Mouse (Mus musculus): ENCODE results near the gene Ace3. TPM values are rescaled to one million over a fixed set of nuclear protein-coding genes. Genes with fewer than 3 reads are reported as not detected.

Ace3 gene
- polyA plus RNA-seq, 1 experiment from 2014 or later, result not detected

- no peak overlapping the region for H3K4me2 ChIP-seq (ENCODE audit: low read length)
- H3K9me3 ChIP-seq (ENCODE audit: control insufficient read depth, low read length), result no peaks in the 10 kb centered on the region
- ATAC-seq (replicated peaks; ENCODE audit: low FRiP score, low TSS enrichment, low read depth) (no peak), DNase-seq (ENCODE audit: low spot score) (no peak)
- no peak overlapping the region for H3K4me3 ChIP-seq (ENCODE audit: low read depth, low read length)
- H3K36me3 ChIP-seq (ENCODE audit: control insufficient read depth, insufficient read depth, low read length), result no peaks in the 10 kb centered on the region
- no peak overlapping the region for H3K9ac ChIP-seq (ENCODE audit: low read length)
- no peak overlapping the region for H3K27ac ChIP-seq (ENCODE audit: low read depth)
- peaks cover 44% of the 10 kb centered on the region for H3K27me3 ChIP-seq (replicated peaks; ENCODE audit: control insufficient read depth, insufficient read depth, low read length)
- 51% methylated on average over 10 of the region's 10 CpGs for WGBS
- 0 out of 2 replicates have a peak, but pooled peaks cover 10% of the 10 kb centered on the region for H3K4me1 ChIP-seq (replicated peaks; ENCODE audit: control insufficient read depth, insufficient read depth, low read length)
Observed at GRCm38 (mm10) chr11:105968948-105969347, 25.5 kb upstream of the Ace3 start.

GRCm38 (mm10) chr11:105969516-105969915 is 25.0 kb upstream of the Ace3 start:
- Histone ChIP-seq H3K4me1 (replicated peaks; ENCODE audit: control insufficient read depth, insufficient read depth, low read length) (0 out of 2 replicates have a peak, but pooled peaks cover 10% of the 10 kb centered on the region), H3K9me3 (ENCODE audit: control insufficient read depth, low read length) (no peaks in the 10 kb centered on the region), H3K27ac (ENCODE audit: low read depth) (no peak overlapping the region), H3K4me3 (ENCODE audit: low read depth, low read length) (no peak overlapping the region), H3K4me2 (ENCODE audit: low read length) (no peak overlapping the region), H3K9ac (ENCODE audit: low read length) (no peak overlapping the region), H3K36me3 (ENCODE audit: control insufficient read depth, insufficient read depth, low read length) (no peaks in the 10 kb centered on the region), H3K27me3 (replicated peaks; ENCODE audit: control insufficient read depth, insufficient read depth, low read length) (peaks cover 44% of the 10 kb centered on the region)
- ATAC-seq (replicated peaks; ENCODE audit: low FRiP score, low TSS enrichment, low read depth) (no peak), DNase-seq (ENCODE audit: low spot score) (no peak)
- WGBS, result 65% methylated on average over 1 of the region's 1 CpGs

DNA sequence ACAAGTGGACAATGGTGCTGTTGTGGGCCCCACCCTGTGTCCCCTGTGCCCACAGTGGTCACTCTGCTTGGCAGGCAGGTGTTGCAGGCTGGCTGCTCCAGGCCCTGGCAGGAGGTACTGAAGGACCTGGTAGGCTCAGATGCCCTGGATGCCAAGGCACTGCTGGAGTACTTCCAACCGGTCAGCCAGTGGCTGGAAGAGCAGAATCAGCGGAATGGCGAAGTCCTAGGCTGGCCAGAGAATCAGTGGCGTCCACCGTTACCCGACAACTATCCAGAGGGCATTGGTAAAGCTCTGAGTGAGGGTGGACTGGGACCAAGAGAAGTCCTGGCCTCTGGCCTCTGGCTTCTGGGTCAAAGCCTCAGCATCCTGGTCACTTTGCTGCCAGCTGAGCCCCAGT is 19.9 kb upstream of the Ace3 start:
- no peaks in the 10 kb centered on the region for H3K4me1 ChIP-seq (replicated peaks; ENCODE audit: control insufficient read depth, insufficient read depth, low read length)
- 94% methylated on average over 6 of the region's 6 CpGs for WGBS
- H3K9me3 ChIP-seq (ENCODE audit: control insufficient read depth, low read length), result no peaks in the 10 kb centered on the region
- H3K36me3 ChIP-seq (ENCODE audit: control insufficient read depth, insufficient read depth, low read length), result no peaks in the 10 kb centered on the region
- ATAC-seq (replicated peaks; ENCODE audit: low FRiP score, low TSS enrichment, low read depth) (no peak), DNase-seq (ENCODE audit: low spot score) (no peak)
- H3K27ac ChIP-seq (ENCODE audit: low read depth), result no peak overlapping the region
- H3K4me3 ChIP-seq (ENCODE audit: low read depth, low read length), result no peak overlapping the region
- H3K4me2 ChIP-seq (ENCODE audit: low read length), result no peak overlapping the region
- H3K9ac ChIP-seq (ENCODE audit: low read length), result no peak overlapping the region
- peaks cover 4% of the 10 kb centered on the region; the same call in 1 of the 2 replicates for H3K27me3 ChIP-seq (replicated peaks; ENCODE audit: control insufficient read depth, insufficient read depth, low read length)

DNA sequence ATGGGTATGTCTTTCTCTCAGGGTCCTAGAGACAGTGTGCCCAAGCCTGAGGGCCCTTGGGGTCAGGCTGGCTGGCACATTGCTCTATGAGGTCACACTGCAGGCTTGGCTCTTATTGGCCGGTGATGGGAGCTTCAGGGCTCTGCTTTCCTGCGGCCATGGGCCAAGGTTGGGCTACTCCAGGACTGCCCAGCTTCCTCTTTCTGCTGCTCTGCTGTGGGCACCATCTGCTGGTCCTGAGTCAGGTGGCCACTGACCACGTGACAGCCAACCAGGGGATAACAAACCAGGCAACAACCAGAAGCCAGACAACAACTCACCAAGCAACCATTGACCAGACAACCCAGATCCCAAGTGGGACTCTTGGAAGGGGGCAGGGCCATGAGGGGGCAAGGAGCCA is 19.4 kb upstream of the Ace3 start:
- Histone ChIP-seq H3K36me3 (ENCODE audit: control insufficient read depth, insufficient read depth, low read length) (no peaks in the 10 kb centered on the region), H3K9ac (ENCODE audit: low read length) (no peak overlapping the region), H3K4me2 (ENCODE audit: low read length) (no peak overlapping the region), H3K4me1 (replicated peaks; ENCODE audit: control insufficient read depth, insufficient read depth, low read length) (no peaks in the 10 kb centered on the region), H3K27ac (ENCODE audit: low read depth) (no peak overlapping the region), H3K9me3 (ENCODE audit: control insufficient read depth, low read length) (no peaks in the 10 kb centered on the region), H3K27me3 (replicated peaks; ENCODE audit: control insufficient read depth, insufficient read depth, low read length) (no peaks in the 10 kb centered on the region), H3K4me3 (ENCODE audit: low read depth, low read length) (no peak overlapping the region)
- WGBS, result 80% methylated on average over 3 of the region's 3 CpGs
- ATAC-seq (replicated peaks; ENCODE audit: low FRiP score, low TSS enrichment, low read depth), result no peak
- DNase-seq (ENCODE audit: low spot score), result no peak

DNA sequence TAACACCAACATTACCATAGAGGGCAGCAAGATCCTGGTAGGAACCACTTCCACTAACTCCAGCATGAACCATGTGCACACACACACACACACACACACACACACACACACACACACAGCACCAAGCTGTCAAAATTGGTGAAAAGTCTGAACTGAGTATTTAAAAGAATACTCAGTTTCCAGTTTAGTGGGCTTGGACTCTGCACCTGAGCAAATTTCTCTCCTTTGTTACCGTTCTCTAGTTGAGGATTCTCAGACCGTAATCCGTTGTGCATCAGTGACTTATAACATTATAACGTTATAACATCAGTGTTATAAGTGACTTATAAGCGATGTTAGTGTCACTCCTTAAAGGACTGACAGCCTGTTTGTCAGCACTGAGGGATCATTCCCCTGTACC is 18.8 kb upstream of the Ace3 start:
- H3K9me3 ChIP-seq (ENCODE audit: control insufficient read depth, low read length), result no peaks in the 10 kb centered on the region
- ATAC-seq (replicated peaks; ENCODE audit: low FRiP score, low TSS enrichment, low read depth) (no peak), DNase-seq (ENCODE audit: low spot score) (no peak)
- H3K4me1 ChIP-seq (replicated peaks; ENCODE audit: control insufficient read depth, insufficient read depth, low read length), result no peaks in the 10 kb centered on the region
- no peaks in the 10 kb centered on the region for H3K36me3 ChIP-seq (ENCODE audit: control insufficient read depth, insufficient read depth, low read length)
- 87% methylated on average over 5 of the region's 5 CpGs for WGBS
- no peak overlapping the region for H3K27ac ChIP-seq (ENCODE audit: low read depth)
- no peak overlapping the region for H3K4me3 ChIP-seq (ENCODE audit: low read depth, low read length)
- H3K27me3 ChIP-seq (replicated peaks; ENCODE audit: control insufficient read depth, insufficient read depth, low read length), result no peaks in the 10 kb centered on the region
- no peak overlapping the region for H3K9ac ChIP-seq (ENCODE audit: low read length)
- H3K4me2 ChIP-seq (ENCODE audit: low read length), result no peak overlapping the region

DNA sequence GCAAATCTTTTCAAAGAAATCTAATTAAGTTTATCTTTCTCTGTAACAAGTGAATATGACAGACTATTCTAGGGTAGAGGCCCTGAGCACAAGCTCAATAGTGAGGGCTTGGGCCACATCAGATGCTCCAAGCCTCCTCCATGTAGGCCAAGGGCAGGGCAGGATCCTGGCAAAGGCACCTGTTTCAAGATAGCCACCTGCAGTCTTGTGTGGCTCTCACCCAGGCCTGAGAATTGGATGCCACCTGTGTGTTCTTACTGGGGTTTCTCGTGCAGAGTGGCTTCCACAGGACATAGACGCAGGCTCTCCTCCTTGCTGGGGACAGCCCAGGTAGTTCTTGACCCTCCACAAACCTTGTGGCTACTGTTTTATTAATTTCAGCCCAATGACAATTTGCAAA is 16.2 kb upstream of the Ace3 start:
- Histone ChIP-seq H3K4me2 (ENCODE audit: low read length) (no peak overlapping the region), H3K36me3 (ENCODE audit: control insufficient read depth, insufficient read depth, low read length) (no peaks in the 10 kb centered on the region), H3K9me3 (ENCODE audit: control insufficient read depth, low read length) (no peaks in the 10 kb centered on the region), H3K4me3 (ENCODE audit: low read depth, low read length) (no peak overlapping the region), H3K27ac (ENCODE audit: low read depth) (no peak overlapping the region), H3K27me3 (replicated peaks; ENCODE audit: control insufficient read depth, insufficient read depth, low read length) (no peaks in the 10 kb centered on the region), H3K4me1 (replicated peaks; ENCODE audit: control insufficient read depth, insufficient read depth, low read length) (no peaks in the 10 kb centered on the region), H3K9ac (ENCODE audit: low read length) (no peak overlapping the region)
- ATAC-seq (replicated peaks; ENCODE audit: low FRiP score, low TSS enrichment, low read depth), result no peak
- no peak for DNase-seq (ENCODE audit: low spot score)
- 93% methylated on average over 2 of the region's 2 CpGs for WGBS

GRCm38 (mm10) chr11:105978634-105979033 is 15.8 kb upstream of the Ace3 start:
- ATAC-seq (replicated peaks; ENCODE audit: low FRiP score, low TSS enrichment, low read depth) (no peak), DNase-seq (ENCODE audit: low spot score) (no peak)
- Histone ChIP-seq H3K36me3 (ENCODE audit: control insufficient read depth, insufficient read depth, low read length) (no peaks in the 10 kb centered on the region), H3K4me2 (ENCODE audit: low read length) (no peak overlapping the region), H3K4me3 (ENCODE audit: low read depth, low read length) (no peak overlapping the region), H3K27ac (ENCODE audit: low read depth) (no peak overlapping the region), H3K9ac (ENCODE audit: low read length) (no peak overlapping the region), H3K4me1 (replicated peaks; ENCODE audit: control insufficient read depth, insufficient read depth, low read length) (no peaks in the 10 kb centered on the region), H3K9me3 (ENCODE audit: control insufficient read depth, low read length) (no peaks in the 10 kb centered on the region), H3K27me3 (replicated peaks; ENCODE audit: control insufficient read depth, insufficient read depth, low read length) (no peaks in the 10 kb centered on the region)
- WGBS, result 72% methylated on average over 5 of the region's 5 CpGs

GRCm38 (mm10) chr11:105984452-105984851 is 10.0 kb upstream of the Ace3 start:
- Histone ChIP-seq H3K9me3 (ENCODE audit: control insufficient read depth, low read length) (no peaks in the 10 kb centered on the region), H3K36me3 (ENCODE audit: control insufficient read depth, insufficient read depth, low read length) (no peaks in the 10 kb centered on the region), H3K9ac (ENCODE audit: low read length) (no peak overlapping the region), H3K4me1 (replicated peaks; ENCODE audit: control insufficient read depth, insufficient read depth, low read length) (no peaks in the 10 kb centered on the region), H3K4me3 (ENCODE audit: low read depth, low read length) (no peak overlapping the region), H3K27ac (ENCODE audit: low read depth) (no peak overlapping the region), H3K4me2 (ENCODE audit: low read length) (no peak overlapping the region), H3K27me3 (replicated peaks; ENCODE audit: control insufficient read depth, insufficient read depth, low read length) (no peaks in the 10 kb centered on the region)
- 77% methylated on average over 4 of the region's 4 CpGs for WGBS
- ATAC-seq (replicated peaks; ENCODE audit: low FRiP score, low TSS enrichment, low read depth) (no peak), DNase-seq (ENCODE audit: low spot score) (no peak)

GRCm38 (mm10) chr11:105987446-105987845 is 7.0 kb upstream of the Ace3 start:
- H3K9me3 ChIP-seq (ENCODE audit: control insufficient read depth, low read length), result no peaks in the 10 kb centered on the region
- no peaks in the 10 kb centered on the region for H3K36me3 ChIP-seq (ENCODE audit: control insufficient read depth, insufficient read depth, low read length)
- no peak overlapping the region for H3K27ac ChIP-seq (ENCODE audit: low read depth)
- no peaks in the 10 kb centered on the region for H3K4me1 ChIP-seq (replicated peaks; ENCODE audit: control insufficient read depth, insufficient read depth, low read length)
- H3K9ac ChIP-seq (ENCODE audit: low read length), result no peak overlapping the region
- no peak overlapping the region for H3K4me2 ChIP-seq (ENCODE audit: low read length)
- 76% methylated on average over 6 of the region's 6 CpGs for WGBS
- no peak for ATAC-seq (replicated peaks; ENCODE audit: low FRiP score, low TSS enrichment, low read depth)
- H3K27me3 ChIP-seq (replicated peaks; ENCODE audit: control insufficient read depth, insufficient read depth, low read length), result no peaks in the 10 kb centered on the region
- no peak overlapping the region for H3K4me3 ChIP-seq (ENCODE audit: low read depth, low read length)
- no peak for DNase-seq (ENCODE audit: low spot score)
